Mouse (Mus musculus) testis, adult 2 months (tissue): ENCODE measurements around the gene Kdm6b. TPM values are rescaled to one million over a fixed set of nuclear protein-coding genes. Genes with fewer than 3 reads are reported as not detected.

ENCODE experiments used
- H3K27ac ChIP-seq: fragments of 200-500 bp; 2 replicates; pipeline ENCODE4 v1.5.1; 2012; ENCODE audit warnings: low read depth, low read length; ENCODE audit not compliant: control insufficient read depth, insufficient read depth
- H3K27me3 ChIP-seq: fragments of 200-500 bp; 2 replicates; pipeline ENCODE4 v1.6.1; 2012; ENCODE audit warnings: mild to moderate bottlenecking, low read length, moderate library complexity; ENCODE audit not compliant: control insufficient read depth, insufficient read depth
- H3K36me3 ChIP-seq: fragments of 200-500 bp; 2 replicates; pipeline ENCODE4 v1.6.1; 2012; ENCODE audit warnings: mild to moderate bottlenecking, low read length; ENCODE audit not compliant: control insufficient read depth, insufficient read depth
- H3K4me1 ChIP-seq: fragments of 200-500 bp; 2 replicates; pipeline ENCODE4 v1.6.1; 2012; ENCODE audit warnings: low read length; ENCODE audit not compliant: control insufficient read depth, insufficient read depth
- H3K4me3 ChIP-seq: fragments of 200-500 bp; 2 replicates; pipeline ENCODE4 v1.5.1; 2012; ENCODE audit warnings: low read depth, mild to moderate bottlenecking, low read length, moderate library complexity, mixed read lengths; ENCODE audit not compliant: control insufficient read depth
- CTCF ChIP-seq: fragments of 200-500 bp; IDR thresholded peaks from 2 replicates; pipeline ENCODE4 v1.5.1; 2012; ENCODE audit warnings: low read depth, mild to moderate bottlenecking, inconsistent platforms, low read length, moderate library complexity; ENCODE audit not compliant: control insufficient read depth, insufficient read depth, insufficient replicate concordance
- POLR2A ChIP-seq: fragments of 200-500 bp; IDR thresholded peaks from 2 replicates; pipeline ENCODE4 v1.6.1; 2012; ENCODE audit warnings: low read depth, mild to moderate bottlenecking, inconsistent platforms, low read length, moderate library complexity; ENCODE audit not compliant: control insufficient read depth
- polyA plus RNA-seq: library from polyadenylated mRNA; depleted of rRNA; stranded (reverse); fragments of >200 nt; gene quantifications from 2 replicates; pipeline ENCODE4 v1.2.3, GENCODE M21; 2012

Gene Kdm6b
- polyA plus RNA-seq, 1 experiment: 8.0 TPM

DNA sequence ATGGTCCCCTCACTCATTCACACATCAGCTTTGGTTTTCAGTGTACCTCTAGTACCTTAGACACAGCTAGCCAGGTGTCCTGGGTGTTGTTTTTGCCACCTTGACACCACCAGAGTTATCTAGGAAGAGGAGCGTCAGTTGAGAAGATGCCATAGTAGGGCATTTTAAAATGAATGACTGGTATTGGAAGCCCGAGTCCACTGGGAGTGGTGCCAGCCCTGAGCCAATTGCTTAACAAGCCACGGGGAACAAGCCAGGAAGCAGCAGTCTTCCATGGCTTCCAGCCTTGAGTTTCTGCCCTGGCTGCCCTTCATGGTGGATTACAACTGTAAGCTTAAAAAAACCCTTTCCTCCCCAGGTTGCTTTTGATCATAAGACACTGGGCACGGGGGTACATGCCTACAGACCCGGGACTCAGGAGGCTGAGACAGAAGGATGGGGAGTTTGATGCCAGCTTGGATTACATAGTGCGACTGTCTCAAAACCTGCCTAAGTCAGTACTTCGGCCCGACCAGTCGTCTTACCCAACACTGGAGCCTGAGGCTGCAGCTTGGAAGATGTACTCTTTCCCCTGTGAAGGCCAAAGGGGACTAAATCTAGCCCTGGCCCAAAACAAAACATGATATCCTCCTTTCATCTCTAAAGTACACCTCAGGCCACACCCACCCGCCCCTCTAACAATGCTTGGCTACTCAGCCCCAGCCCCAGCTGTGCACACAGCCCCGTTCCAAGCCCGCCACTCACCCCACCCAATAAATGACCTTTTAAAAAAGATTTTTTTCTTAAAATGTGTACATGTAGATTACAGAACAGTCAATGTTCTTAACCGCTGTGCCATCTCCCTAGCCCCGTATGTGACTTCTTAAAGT lies 23.7 kb downstream of the Kdm6b start:
- H3K4me3 ChIP-seq: no peak overlapping the region
- no peak overlapping the region for H3K27ac ChIP-seq
- no peaks in the 10 kb centered on the region for H3K27me3 ChIP-seq
- no peaks in the 10 kb centered on the region for H3K36me3 ChIP-seq
- no peaks in the 10 kb centered on the region for H3K4me1 ChIP-seq
- TF ChIP-seq POLR2A: no peak
- no peak for TF ChIP-seq CTCF

DNA sequence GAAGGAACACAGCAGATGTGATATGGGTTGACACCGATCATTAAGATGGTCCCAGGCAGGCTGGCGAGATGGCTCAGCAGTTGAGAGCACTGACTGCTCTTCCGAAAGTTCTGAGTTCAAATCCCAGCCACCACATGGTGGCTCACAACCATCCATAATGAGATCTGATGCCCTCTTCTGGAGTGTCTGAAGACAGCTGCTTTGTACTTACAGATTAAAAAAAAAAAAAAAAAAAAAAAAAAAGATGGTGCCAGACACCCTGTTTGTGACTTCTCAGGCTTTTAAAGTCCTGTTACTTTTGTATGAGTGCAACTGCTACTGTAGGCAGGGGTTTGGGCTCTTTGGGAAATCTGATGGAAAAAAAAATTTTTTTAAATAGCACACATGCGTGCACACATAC lies 24.8 kb downstream of the Kdm6b start:
- no peaks in the 10 kb centered on the region for H3K4me1 ChIP-seq
- H3K27me3 ChIP-seq: no peaks in the 10 kb centered on the region
- no peak for TF ChIP-seq POLR2A
- TF ChIP-seq CTCF: no peak
- no peak overlapping the region for H3K4me3 ChIP-seq
- no peak overlapping the region for H3K27ac ChIP-seq
- H3K36me3 ChIP-seq: no peaks in the 10 kb centered on the region

DNA sequence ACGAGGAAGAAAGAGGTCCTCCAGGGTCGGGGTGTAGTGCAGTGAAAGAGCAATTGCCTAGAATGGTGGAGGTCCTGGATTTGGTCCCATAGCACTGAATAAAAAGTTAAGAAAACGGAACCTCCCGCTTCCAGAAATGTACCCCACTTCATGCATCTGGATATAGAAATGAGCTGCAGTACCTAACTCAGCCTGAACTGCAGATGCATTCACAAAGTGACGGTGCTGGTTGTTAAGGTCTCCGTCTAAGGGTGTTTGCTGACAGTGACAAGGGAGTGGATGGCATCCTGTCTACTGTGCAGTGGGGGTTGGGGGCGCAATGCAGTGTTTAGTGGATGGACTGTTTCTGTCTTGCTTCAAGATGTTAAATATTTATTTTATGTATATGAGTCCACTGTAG lies 26.7 kb downstream of the Kdm6b start:
- Histone ChIP-seq H3K27ac (no peak overlapping the region), H3K36me3 (no peaks in the 10 kb centered on the region), H3K27me3 (no peaks in the 10 kb centered on the region), H3K4me3 (no peak overlapping the region), H3K4me1 (no peaks in the 10 kb centered on the region)
- no peak for TF ChIP-seq CTCF
- no peak for TF ChIP-seq POLR2A

DNA sequence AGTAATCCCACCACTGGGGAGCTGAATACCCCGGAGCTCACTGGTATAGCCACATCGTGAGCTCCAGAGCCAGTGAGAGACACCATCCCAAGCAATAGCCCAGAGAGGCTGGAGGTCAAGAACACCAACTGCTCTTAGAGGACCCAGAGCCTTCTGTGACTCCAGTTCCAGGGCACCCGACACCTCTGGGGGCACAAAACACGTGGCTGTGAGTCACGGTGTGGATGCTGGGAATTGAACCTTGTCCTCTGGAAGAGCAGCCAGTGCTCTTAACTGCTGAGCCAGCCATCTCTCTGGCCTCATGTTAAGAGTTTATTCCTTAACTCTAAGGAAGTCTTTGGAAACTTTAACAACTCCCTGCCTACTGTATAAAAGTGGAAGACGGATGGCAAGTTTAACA lies 28.5 kb downstream of the Kdm6b start:
- Histone ChIP-seq H3K4me1 (no peaks in the 10 kb centered on the region), H3K27ac (no peak overlapping the region), H3K36me3 (no peaks in the 10 kb centered on the region), H3K4me3 (no peak overlapping the region), H3K27me3 (no peaks in the 10 kb centered on the region)
- TF ChIP-seq POLR2A (no peak), CTCF (no peak)

DNA sequence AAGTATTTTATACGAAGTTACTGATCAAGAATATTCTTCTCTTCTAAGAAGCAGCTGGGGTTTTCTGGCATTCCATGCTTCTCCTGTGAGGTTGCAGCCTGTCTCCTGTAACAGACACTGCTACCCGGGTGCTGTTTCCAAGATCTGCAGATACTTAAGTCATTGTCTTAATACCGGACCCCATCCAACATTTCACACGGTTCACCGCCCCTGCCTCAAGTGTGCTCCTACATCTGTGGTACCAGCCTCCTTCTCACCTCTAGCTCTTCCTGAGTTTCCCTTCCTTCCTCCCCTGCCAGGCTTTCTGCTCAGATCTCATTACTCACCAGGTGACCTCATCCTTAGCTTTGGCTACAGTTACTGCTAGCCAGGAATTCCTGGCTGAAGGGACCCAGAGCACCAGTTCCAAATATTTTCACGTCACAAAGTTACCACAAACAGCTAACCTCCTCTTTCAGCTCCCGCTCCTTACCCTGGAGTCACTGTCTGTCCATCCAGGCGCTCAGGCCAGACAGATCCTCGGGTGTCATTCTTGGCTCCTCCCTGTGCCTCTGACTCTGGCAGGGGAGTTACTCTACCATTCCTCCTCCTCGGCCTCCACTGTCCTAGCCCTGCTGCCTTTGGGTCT lies 30.9 kb downstream of the Kdm6b start:
- Histone ChIP-seq H3K4me3 (no peak overlapping the region), H3K4me1 (no peaks in the 10 kb centered on the region), H3K36me3 (peaks cover 2% of the 10 kb centered on the region; the same call in 1 of the 2 replicates), H3K27me3 (no peaks in the 10 kb centered on the region), H3K27ac (no peak overlapping the region)
- TF ChIP-seq CTCF: no peak
- TF ChIP-seq POLR2A: no peak

DNA sequence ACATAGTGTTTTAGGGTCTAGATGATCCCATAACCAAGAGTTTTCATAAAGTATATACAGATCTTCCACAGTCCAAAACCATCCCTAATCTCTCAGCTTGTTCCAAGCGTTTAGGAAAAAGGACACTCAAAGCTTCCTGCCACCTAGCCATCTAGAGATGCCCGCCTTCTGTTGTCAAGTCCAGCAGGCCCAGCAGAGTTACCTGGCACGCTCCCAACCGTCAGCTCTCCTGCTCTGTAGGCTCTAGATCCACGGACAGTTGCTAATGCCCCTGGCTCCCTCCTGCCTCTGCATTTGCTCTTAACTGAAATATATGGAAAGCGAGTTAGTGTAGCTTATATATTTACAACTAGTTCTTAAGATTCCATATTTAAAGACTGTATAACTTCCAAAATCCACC lies 32.1 kb downstream of the Kdm6b start:
- no peak overlapping the region for H3K4me3 ChIP-seq

DNA sequence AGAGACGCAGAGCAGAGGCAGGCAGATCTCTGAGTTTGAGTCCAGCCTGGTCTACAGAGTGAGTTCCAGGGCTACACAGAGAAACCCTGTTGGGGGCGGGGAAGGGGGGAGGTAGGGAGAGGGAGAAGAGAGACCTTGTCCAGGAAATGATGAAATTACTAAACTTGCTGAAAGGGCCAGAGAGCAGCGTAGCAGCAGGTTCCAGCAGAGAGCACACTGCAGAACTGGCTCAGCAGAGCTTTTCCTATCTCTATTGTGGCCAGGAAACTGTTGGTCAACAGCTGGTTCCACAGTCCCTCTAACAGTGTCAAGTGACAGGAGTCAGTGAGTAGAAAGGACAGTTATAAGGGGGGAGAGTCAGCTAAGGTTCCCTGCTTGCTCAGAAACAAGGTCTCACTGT lies 33.9 kb downstream of the Kdm6b start:
- no peak overlapping the region for H3K4me3 ChIP-seq
- no peaks in the 10 kb centered on the region for H3K27me3 ChIP-seq
- H3K27ac ChIP-seq: no peak overlapping the region
- TF ChIP-seq CTCF (no peak), POLR2A (no peak)
- no peaks in the 10 kb centered on the region for H3K4me1 ChIP-seq
- peaks cover 2% of the 10 kb centered on the region; the same call in 1 of the 2 replicates for H3K36me3 ChIP-seq

More for the DNA sequence above, 32.1 kb downstream of the Kdm6b start:
- no peak for TF ChIP-seq CTCF
- no peak for TF ChIP-seq POLR2A
- no peaks in the 10 kb centered on the region for H3K4me1 ChIP-seq
- H3K27ac ChIP-seq: no peak overlapping the region
- H3K27me3 ChIP-seq: no peaks in the 10 kb centered on the region
- peaks cover 2% of the 10 kb centered on the region; the same call in 1 of the 2 replicates for H3K36me3 ChIP-seq
